Mouse (Mus musculus) forebrain, embryonic 10.5 days (tissue): Measurements from ENCODE around the gene Il11ra1. TPM values are rescaled to one million over a fixed set of nuclear protein-coding genes. Genes with fewer than 3 reads are reported as not detected.

Experiments used
- polyA plus RNA-seq: library from polyadenylated mRNA; unstranded; fragments of >200 nt; fragmentation: Nextera tagmentation; extraction: Ambion mirVana; gene quantifications from 2 replicates; pipeline ENCODE4 v1.2.1, GENCODE M21; 2016

The Il11ra1 gene
- polyA plus RNA-seq, 1 experiment from 2014 or later, result 82.0 TPM

Other genes starting within 250 kb of the Il11ra1 start
- gene Kif24, start 235.1 kb upstream of the Il11ra1 start, polyA plus RNA-seq, result 16.2 and 17.7 TPM in 2 replicates
- 65.4 and 67.8 TPM in 2 replicates for gene Nudt2, start 234.8 kb upstream of the Il11ra1 start, polyA plus RNA-seq
- 6.3 and 7.1 TPM in 2 replicates for gene AI464131, start 196.9 kb upstream of the Il11ra1 start, polyA plus RNA-seq
- gene 1110017D15Rik, start 182.7 kb upstream of the Il11ra1 start, polyA plus RNA-seq, result 3.8 and 6.1 TPM in 2 replicates
- 1.8 and 3.3 TPM in 2 replicates for gene Fam219a, start 130.5 kb upstream of the Il11ra1 start, polyA plus RNA-seq
- 1.1 and 1.5 TPM in 2 replicates for gene Dnaic1, start 130.2 kb upstream of the Il11ra1 start, polyA plus RNA-seq
- gene Enho, start 59.7 kb upstream of the Il11ra1 start, polyA plus RNA-seq, result 19.7 and 21.3 TPM in 2 replicates
- gene Cntfr, start 2.9 kb upstream of the Il11ra1 start, polyA plus RNA-seq, result 19.4 and 21.9 TPM in 2 replicates
- 97.3 and 98.1 TPM in 2 replicates for gene Rpp25l, start 13.5 kb downstream of the Il11ra1 start, polyA plus RNA-seq
- gene Dctn3, start 23.2 kb downstream of the Il11ra1 start, polyA plus RNA-seq, result 141 and 142 TPM in 2 replicates
- gene Arid3c, start 31.2 kb downstream of the Il11ra1 start, polyA plus RNA-seq, result 1.1 and 1.4 TPM in 2 replicates
- 23.6 and 23.7 TPM in 2 replicates for gene Galt, start 55.2 kb downstream of the Il11ra1 start, polyA plus RNA-seq
- 102 and 103 TPM in 2 replicates for gene Sigmar1, start 56.2 kb downstream of the Il11ra1 start, polyA plus RNA-seq
- gene Ccl27a, start 74.3 kb downstream of the Il11ra1 start, polyA plus RNA-seq, result 45.5 and 50.9 TPM in 2 replicates
- gene Gm21541, start 203.6 kb downstream of the Il11ra1 start, polyA plus RNA-seq, result not detected in 2 replicates
- gene Gm20878, start 241.6 kb downstream of the Il11ra1 start, polyA plus RNA-seq, result 1.6 and 2.3 TPM in 2 replicates